Mouse (Mus musculus): ENCODE measurements at regions not wholly inside any gene's neighbourhood (a gene's known extent, or its start where the extent isn't known, plus 50 kb on each side); places are given as distances from the start of the nearest gene placed in this dataset.

GRCm38 (mm10) chr3:8282411-8282810 is 1327.5 kb downstream of the Zfp704 start:
- DNase-seq (ENCODE audit: low read depth in 1 of 2, low spot score in 2 of 2), result no peak
- no peaks in the 10 kb centered on the region for H3K27me3 ChIP-seq (ENCODE audit: control insufficient read depth, insufficient read depth, low read length)
- no peak overlapping the region for H3K27ac ChIP-seq (ENCODE audit: insufficient read depth, low read length)
- no peak overlapping the region for H3K4me3 ChIP-seq (ENCODE audit: extremely low read depth, insufficient read depth, insufficient read length)
- H3K4me1 ChIP-seq (ENCODE audit: control insufficient read depth, insufficient read depth, insufficient read length), result no peaks in the 10 kb centered on the region
- WGBS, result 80% methylated on average over 2 of the region's 2 CpGs
- H3K36me3 ChIP-seq (ENCODE audit: control insufficient read depth, insufficient read depth, low read length), result no peaks in the 10 kb centered on the region
- TF ChIP-seq POLR2A (IDR thresholded peaks at IDR 0.05; ENCODE audit: low read depth, low read length) (no peak), CTCF (IDR thresholded peaks at IDR 0.05; ENCODE audit: extremely low read depth, insufficient read depth, insufficient read length, insufficient replicate concordance) (no peak)

- no peaks in the 10 kb centered on the region for H3K36me3 ChIP-seq (ENCODE audit: control insufficient read depth, insufficient read depth, low read length)
- TF ChIP-seq CTCF (IDR thresholded peaks at IDR 0.05; ENCODE audit: extremely low read depth, insufficient read depth, insufficient read length, insufficient replicate concordance), result no peak
- no peaks in the 10 kb centered on the region for H3K27me3 ChIP-seq (ENCODE audit: control insufficient read depth, insufficient read depth, low read length)
- WGBS, result 58% methylated on average over 1 of the region's 1 CpGs
- no peak overlapping the region for H3K27ac ChIP-seq (ENCODE audit: insufficient read depth, low read length)
- no peak overlapping the region for H3K4me3 ChIP-seq (ENCODE audit: extremely low read depth, insufficient read depth, insufficient read length)
- no peaks in the 10 kb centered on the region for H3K4me1 ChIP-seq (ENCODE audit: control insufficient read depth, insufficient read depth, insufficient read length)
- no peak for DNase-seq (ENCODE audit: low read depth in 1 of 2, low spot score in 2 of 2)
Measured at GRCm38 (mm10) chr3:8276661-8277060, 1333.2 kb downstream of the Zfp704 start.

- DNase-seq (ENCODE audit: low read depth in 1 of 2, low spot score in 2 of 2), result no peak
- no peaks in the 10 kb centered on the region for H3K36me3 ChIP-seq (ENCODE audit: control insufficient read depth, insufficient read depth, low read length)
- no peak overlapping the region for H3K27ac ChIP-seq (ENCODE audit: insufficient read depth, low read length)
- no peak for TF ChIP-seq CTCF (IDR thresholded peaks at IDR 0.05; ENCODE audit: extremely low read depth, insufficient read depth, insufficient read length, insufficient replicate concordance)
- no peak for TF ChIP-seq POLR2A (IDR thresholded peaks at IDR 0.05; ENCODE audit: low read depth, low read length)
- H3K4me1 ChIP-seq (ENCODE audit: control insufficient read depth, insufficient read depth, insufficient read length), result no peaks in the 10 kb centered on the region
- 73% methylated on average over 3 of the region's 3 CpGs for WGBS
- no peak overlapping the region for H3K4me3 ChIP-seq (ENCODE audit: extremely low read depth, insufficient read depth, insufficient read length)
- H3K27me3 ChIP-seq (ENCODE audit: control insufficient read depth, insufficient read depth, low read length), result no peaks in the 10 kb centered on the region
Measured at GRCm38 (mm10) chr3:8270935-8271298, 1339.0 kb downstream of the Zfp704 start.

GRCm38 (mm10) chr3:8270009-8270934 is 1339.6 kb downstream of the Zfp704 start:
- Histone ChIP-seq H3K4me3 (ENCODE audit: extremely low read depth, insufficient read depth, insufficient read length) (no peak overlapping the region), H3K27ac (ENCODE audit: insufficient read depth, low read length) (no peak overlapping the region), H3K27me3 (ENCODE audit: control insufficient read depth, insufficient read depth, low read length) (no peaks in the 10 kb centered on the region), H3K36me3 (ENCODE audit: control insufficient read depth, insufficient read depth, low read length) (no peaks in the 10 kb centered on the region), H3K4me1 (ENCODE audit: control insufficient read depth, insufficient read depth, insufficient read length) (no peaks in the 10 kb centered on the region)
- 67% methylated on average over 1 of the region's 1 CpGs for WGBS
- no peak for DNase-seq (ENCODE audit: low read depth in 1 of 2, low spot score in 2 of 2)
- TF ChIP-seq CTCF (IDR thresholded peaks at IDR 0.05; ENCODE audit: extremely low read depth, insufficient read depth, insufficient read length, insufficient replicate concordance) (no peak), POLR2A (IDR thresholded peaks at IDR 0.05; ENCODE audit: low read depth, low read length) (no peak)

- no peaks in the 10 kb centered on the region for H3K4me1 ChIP-seq (ENCODE audit: control insufficient read depth, insufficient read depth, insufficient read length)
- DNase-seq (ENCODE audit: low read depth in 1 of 2, low spot score in 2 of 2), result no peak
- H3K4me3 ChIP-seq (ENCODE audit: extremely low read depth, insufficient read depth, insufficient read length), result no peak overlapping the region
- whole genome bisulfite sequencing, result 71% methylated on average over 3 of the region's 3 CpGs
- TF ChIP-seq CTCF (IDR thresholded peaks at IDR 0.05; ENCODE audit: extremely low read depth, insufficient read depth, insufficient read length, insufficient replicate concordance), result no peak
- TF ChIP-seq POLR2A (IDR thresholded peaks at IDR 0.05; ENCODE audit: low read depth, low read length), result no peak
- H3K36me3 ChIP-seq (ENCODE audit: control insufficient read depth, insufficient read depth, low read length), result no peaks in the 10 kb centered on the region
- H3K27ac ChIP-seq (ENCODE audit: insufficient read depth, low read length), result no peak overlapping the region
- no peaks in the 10 kb centered on the region for H3K27me3 ChIP-seq (ENCODE audit: control insufficient read depth, insufficient read depth, low read length)
Measured at GRCm38 (mm10) chr3:8265783-8266182, 1344.1 kb downstream of the Zfp704 start.

GRCm38 (mm10) chr3:8264366-8265033 is 1345.4 kb downstream of the Zfp704 start:
- no peak overlapping the region for H3K27ac ChIP-seq (ENCODE audit: insufficient read depth, low read length)
- TF ChIP-seq POLR2A (IDR thresholded peaks at IDR 0.05; ENCODE audit: low read depth, low read length) (no peak), CTCF (IDR thresholded peaks at IDR 0.05; ENCODE audit: extremely low read depth, insufficient read depth, insufficient read length, insufficient replicate concordance) (no peak)
- no peaks in the 10 kb centered on the region for H3K36me3 ChIP-seq (ENCODE audit: control insufficient read depth, insufficient read depth, low read length)
- no peak for DNase-seq (ENCODE audit: low read depth in 1 of 2, low spot score in 2 of 2)
- H3K4me1 ChIP-seq (ENCODE audit: control insufficient read depth, insufficient read depth, insufficient read length), result no peaks in the 10 kb centered on the region
- no peaks in the 10 kb centered on the region for H3K27me3 ChIP-seq (ENCODE audit: control insufficient read depth, insufficient read depth, low read length)
- H3K4me3 ChIP-seq (ENCODE audit: extremely low read depth, insufficient read depth, insufficient read length), result no peak overlapping the region
- WGBS, result 67% methylated on average over 4 of the region's 4 CpGs

- Histone ChIP-seq H3K4me3 (ENCODE audit: extremely low read depth, insufficient read depth, insufficient read length) (no peak overlapping the region), H3K4me1 (ENCODE audit: control insufficient read depth, insufficient read depth, insufficient read length) (no peaks in the 10 kb centered on the region), H3K36me3 (ENCODE audit: control insufficient read depth, insufficient read depth, low read length) (no peaks in the 10 kb centered on the region), H3K27ac (ENCODE audit: insufficient read depth, low read length) (no peak overlapping the region), H3K27me3 (ENCODE audit: control insufficient read depth, insufficient read depth, low read length) (no peaks in the 10 kb centered on the region)
- TF ChIP-seq CTCF (IDR thresholded peaks at IDR 0.05; ENCODE audit: extremely low read depth, insufficient read depth, insufficient read length, insufficient replicate concordance), result no peak
- TF ChIP-seq POLR2A (IDR thresholded peaks at IDR 0.05; ENCODE audit: low read depth, low read length), result no peak
- no peak for DNase-seq (ENCODE audit: low read depth in 1 of 2, low spot score in 2 of 2)
Measured at GRCm38 (mm10) chr3:8257293-8257692, 1352.6 kb downstream of the Zfp704 start.
